Mouse (Mus musculus) small intestine, adult 2 months (tissue): ENCODE data around the gene Trmu.

ENCODE experiments used
- CTCF ChIP-seq: fragments of 200-500 bp; IDR thresholded peaks from 2 replicates; pipeline ENCODE4 v1.5.1; 2012; ENCODE audit warnings: low read depth, mild to moderate bottlenecking, control low read depth, inconsistent platforms, low read length, moderate library complexity, mixed read lengths; ENCODE audit not compliant: insufficient replicate concordance, insufficient read length; ENCODE audit errors: extremely low read depth
- POLR2A ChIP-seq: fragments of 200-500 bp; IDR thresholded peaks from 2 replicates; pipeline ENCODE4 v1.6.1; 2012; ENCODE audit warnings: low read depth, mild to moderate bottlenecking, control low read depth, inconsistent platforms, low read length, moderate library complexity

GRCm38 (mm10) chr15:85841796-85842360, 37.2 kb upstream of the Trmu start:
- TF ChIP-seq CTCF (no peak), POLR2A (no peak)
